Mouse (Mus musculus) right cerebral cortex, postnatal 4 days (tissue): Measurements from ENCODE around the gene Ins1.

Experiments used
- DNase-seq: peaks from one replicate; pipeline ENCODE4 v3.0.0-alpha.2; 2022

Ins1 gene

GRCm38 (mm10) chr19:52263997-52264396, at the start of gene Ins1:
TSS of gene Ins1 (plus strand) at chr19:52264297.
- DNase-seq, result no peak
